Mouse (Mus musculus) heart, embryonic 16.5 days (tissue): ENCODE data around the gene Gm29582. TPM values are rescaled to one million over a fixed set of nuclear protein-coding genes. Genes with fewer than 3 reads are reported as not detected.
"Not testable (repeated sequence)": the region's sequence is repeated elsewhere in the genome, so short reads cannot be mapped to it uniquely, and the experiment has no call there.

Source experiments
- ATAC-seq: fragments of 200-750 bp; cut with Nextera tagmentation; replicated peaks from 2 replicates; pipeline ENCODE4 v1.8.0; 2017; ENCODE audit warnings: moderate number of reproducible peaks; ENCODE audit not compliant: insufficient read depth, low FRiP score; ENCODE audit errors: extremely low read depth
- H3K27ac ChIP-seq: fragments of 300-500 bp; sonication (generic); 2 replicates; pipeline ENCODE4 v1.5.1; 2014; ENCODE audit warnings: mild to moderate bottlenecking, low read length, control low read depth, moderate library complexity
- H3K27me3 ChIP-seq: fragments of 300-500 bp; sonication (generic); 2 replicates; pipeline ENCODE4 v1.6.1; 2014; ENCODE audit warnings: low read length, mixed read lengths; ENCODE audit not compliant: control insufficient read depth, insufficient read depth
- H3K36me3 ChIP-seq: fragments of 300-500 bp; sonication (generic); 2 replicates; pipeline ENCODE4 v1.6.1; 2014; ENCODE audit not compliant: control insufficient read depth, insufficient read depth
- H3K4me1 ChIP-seq: fragments of 300-500 bp; sonication (generic); 2 replicates; pipeline ENCODE4 v1.6.1; 2014; ENCODE audit warnings: low read length, mixed read lengths; ENCODE audit not compliant: control insufficient read depth, insufficient read depth
- H3K4me2 ChIP-seq: fragments of 300-500 bp; sonication (generic); 2 replicates; pipeline ENCODE4 v1.6.1; 2014; ENCODE audit warnings: low read depth, mild to moderate bottlenecking, control low read depth, low read length
- H3K4me3 ChIP-seq: fragments of 300-500 bp; sonication (generic); 2 replicates; pipeline ENCODE4 v1.5.1; 2014; ENCODE audit warnings: mild to moderate bottlenecking, control low read depth, low read length
- H3K9ac ChIP-seq: fragments of 300-500 bp; sonication (generic); 2 replicates; pipeline ENCODE4 v1.6.1; 2014; ENCODE audit warnings: low read length, control low read depth
- H3K9me3 ChIP-seq: fragments of 300-500 bp; sonication (generic); replicated peaks from 2 replicates; pipeline ENCODE4 v1.6.1; 2016; ENCODE audit warnings: low read length; ENCODE audit not compliant: control insufficient read depth
- WGBS: fragments of 180-500 bp; shearing (Covaris S2); extraction: QIAGEN DNeasy Blood & Tissue Kit; methylation state at CpG from one replicate; pipeline ENCODE4 v1.1.7; 2014; 5-methylcytosine and 5-hydroxymethylcytosine counted together
- polyA plus RNA-seq: library from polyadenylated mRNA; unstranded; fragments of >200 nt; fragmentation: Nextera tagmentation; extraction: Ambion mirVana; gene quantifications from 2 replicates; pipeline ENCODE4 v1.2.1, GENCODE M21; 2015

The Gm29582 gene
- not detected in 2 replicates for polyA plus RNA-seq

DNA sequence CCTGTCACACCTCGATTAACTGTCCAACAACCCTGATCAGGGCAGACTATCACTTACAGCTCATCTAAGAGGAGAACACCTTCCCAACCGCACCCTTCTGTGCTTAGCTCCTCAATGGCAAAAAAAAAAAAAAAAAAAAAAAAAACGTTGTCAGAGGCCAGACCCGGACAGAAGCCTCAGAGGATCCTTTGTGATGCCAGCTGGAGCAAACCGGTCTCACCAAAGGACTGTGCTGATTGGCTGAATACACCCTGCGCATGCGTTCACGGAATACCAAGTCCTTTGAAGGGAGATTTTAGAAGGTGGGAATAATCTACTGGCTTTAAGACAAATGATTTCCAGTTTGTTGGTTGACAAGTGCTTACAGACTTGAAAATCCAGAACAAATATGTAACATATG is at the start of gene Gm29582:
Gm29582 (minus strand) TSS at position 101 of the 400 bp plus-strand sequence.
- not testable (repeated sequence) for H3K27ac ChIP-seq, H3K4me1 ChIP-seq, H3K9me3 ChIP-seq, H3K4me3 ChIP-seq, H3K9ac ChIP-seq, H3K27me3 ChIP-seq, ATAC-seq, H3K36me3 ChIP-seq, H3K4me2 ChIP-seq
- whole genome bisulfite sequencing, result no CpG with 5 or more reads among the region's 8 CpGs
